Mouse (Mus musculus) gastrocnemius, adult 18-20 months (tissue): ENCODE measurements around the gene Prkab1. TPM values are rescaled to one million over a fixed set of nuclear protein-coding genes. Genes with fewer than 3 reads are reported as not detected.

ENCODE experiments used
- DNase-seq: peaks from one replicate; pipeline ENCODE4 v3.0.0; 2021; ENCODE audit warnings: low spot score
- long read RNA-seq, 2 experiments: library from polyadenylated mRNA; stranded (forward); transcript quantifications; one replicate each; pipeline ENCODE4 v2.0.0; 2021
- total RNA-seq, 2 experiments: library from RNA; stranded (reverse); gene quantifications; 2 replicates each; pipeline ENCODE4 v1.2.3; 2021

Prkab1 gene
- 10 to 100 TPM in 1 of 2 experiments, 1 to 10 TPM in 1; 9.4 to 10.6 TPM for total RNA-seq
- long read RNA-seq, experiment 1, transcript Prkab1-201 (7 exons, 2,089 nt), result major isoform, 8 of 14 reads
- long read RNA-seq, experiment 1, transcript Prkab1-202 (8 exons, 2,026 nt), result minor isoform, 6 of 14 reads
- long read RNA-seq, experiment 1, partial matches to known transcripts, result 0 of 14 reads
- long read RNA-seq, experiment 1, other reads (novel, unspliced or antisense), result 0 of 14 reads
- long read RNA-seq, experiment 2, transcript Prkab1-202 (8 exons, 2,026 nt), result major isoform, 7 of 15 reads
- long read RNA-seq, experiment 2, transcript Prkab1-201 (7 exons, 2,089 nt), result minor isoform, 6 of 15 reads
- long read RNA-seq, experiment 2, partial matches to known transcripts, result 0 of 15 reads
- long read RNA-seq, experiment 2, other reads (novel, unspliced or antisense), result 1 of 15 reads

DNA sequence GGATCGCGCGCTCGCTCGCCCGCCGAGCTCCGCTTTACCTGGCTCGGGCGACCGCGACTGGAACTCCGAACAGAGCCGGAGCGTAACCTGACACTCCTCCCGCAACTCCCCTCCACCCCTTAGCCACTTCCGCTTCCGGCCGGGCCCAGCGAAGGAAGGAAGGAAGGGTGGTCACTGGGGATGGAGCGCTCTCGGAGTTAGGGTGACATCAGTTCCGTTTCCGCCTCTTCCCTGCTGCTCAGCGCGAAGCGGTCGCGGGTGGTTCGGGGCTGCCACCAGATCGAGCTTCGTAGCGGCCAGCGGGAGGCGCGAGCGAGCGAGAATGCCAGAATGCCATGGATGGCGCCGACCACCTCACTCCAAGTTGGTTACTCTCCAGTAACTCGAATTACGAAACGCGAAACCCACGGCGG is at the start of gene Prkab1:
Gene Prkab1, minus strand, starts transcription at position 182 of the 413 bp plus-strand sequence.
- peak; percentile 94 for DNase-seq

DNA sequence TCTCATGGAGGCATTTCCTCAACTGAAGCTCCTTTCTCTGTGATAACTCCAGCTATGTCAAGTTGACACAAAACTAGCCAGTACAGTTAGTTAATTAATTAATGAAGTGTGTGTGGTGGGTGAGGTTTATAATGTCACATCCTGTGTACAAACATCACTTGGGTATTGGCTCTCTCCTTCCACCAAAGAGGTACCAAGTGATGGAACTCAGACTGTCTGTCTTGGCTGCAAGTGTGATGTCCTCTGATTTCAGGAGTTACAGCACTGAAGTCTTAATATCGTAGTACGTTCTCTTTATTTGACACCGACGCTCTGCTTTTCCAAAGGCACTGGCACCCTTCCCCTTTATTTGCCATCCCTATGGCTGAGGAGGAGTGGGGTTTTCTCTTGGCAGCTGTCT is 45.3 kb upstream of the Prkab1 start:
- DNase-seq, result no peak

DNA sequence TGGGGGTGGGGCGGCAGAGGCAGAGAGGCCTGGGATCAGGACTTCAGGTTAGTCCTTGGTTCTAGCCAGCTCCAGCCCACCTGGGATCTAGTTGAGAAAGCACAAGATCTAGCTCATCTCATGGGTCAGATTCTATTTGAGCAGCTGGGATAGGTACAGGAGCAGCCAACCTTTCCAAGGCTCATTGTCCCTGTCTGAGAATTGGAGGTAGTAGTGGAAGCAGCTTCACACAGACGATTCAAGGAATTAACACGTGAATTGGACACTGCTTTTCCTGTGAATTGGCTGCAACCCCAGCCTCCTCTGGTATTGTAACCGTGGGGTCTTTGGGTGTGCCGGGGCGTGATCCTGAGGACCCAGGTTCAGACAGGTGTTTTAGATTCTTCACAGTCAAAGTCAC is 28.5 kb upstream of the Prkab1 start:
- no peak for DNase-seq

DNA sequence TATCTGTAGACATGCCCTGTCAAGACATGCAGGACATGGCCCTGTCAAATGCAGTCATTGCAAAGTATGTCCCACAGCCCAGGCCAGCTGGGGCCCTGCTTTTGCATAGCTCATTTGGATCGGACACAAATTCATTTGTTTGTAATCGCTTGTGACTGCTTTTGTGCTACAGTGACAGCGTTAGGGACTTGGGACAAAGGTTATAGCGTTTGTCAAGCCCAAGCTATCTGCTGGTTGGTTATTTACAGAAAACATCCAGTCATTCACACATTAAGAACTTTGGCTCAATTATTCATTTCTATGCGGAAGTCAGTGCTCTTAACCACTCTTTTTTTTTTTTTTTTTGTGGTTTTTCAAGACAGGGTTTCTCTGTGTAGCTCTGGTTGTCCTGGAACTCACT is 27.9 kb upstream of the Prkab1 start:
- DNase-seq, result no peak

DNA sequence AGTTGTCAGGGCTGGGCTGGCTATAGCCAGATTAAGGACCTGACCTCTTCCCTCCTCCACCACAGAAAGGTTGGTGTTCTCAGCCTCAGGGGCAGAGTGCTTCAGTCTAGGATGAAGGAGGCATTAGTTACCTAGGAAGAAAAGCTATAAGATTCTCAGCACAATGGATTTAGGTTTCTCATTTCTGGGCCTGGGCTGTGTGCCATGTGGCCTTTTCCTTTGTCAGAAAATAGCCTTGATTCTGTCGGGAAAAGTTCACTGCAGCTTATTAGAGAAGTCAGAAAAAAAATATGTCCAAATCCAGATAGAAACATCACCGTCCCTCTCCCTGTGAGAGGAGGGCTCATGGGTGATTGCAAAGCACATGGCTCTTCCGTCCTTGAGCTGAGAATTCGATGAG is 25.5 kb upstream of the Prkab1 start:
- DNase-seq, result no peak

- peak; percentile 42 for DNase-seq
Observed at GRCm38 (mm10) chr5:116048321-116048720, 24.0 kb upstream of the Prkab1 start.

GRCm38 (mm10) chr5:116046246-116046645 is 21.9 kb upstream of the Prkab1 start:
- DNase-seq, result peak; percentile 57

- DNase-seq, result peak; percentile 66
Observed at GRCm38 (mm10) chr5:116045581-116045980, 21.3 kb upstream of the Prkab1 start.

- no peak for DNase-seq
Observed at GRCm38 (mm10) chr5:116042241-116042640, 17.9 kb upstream of the Prkab1 start.

DNA sequence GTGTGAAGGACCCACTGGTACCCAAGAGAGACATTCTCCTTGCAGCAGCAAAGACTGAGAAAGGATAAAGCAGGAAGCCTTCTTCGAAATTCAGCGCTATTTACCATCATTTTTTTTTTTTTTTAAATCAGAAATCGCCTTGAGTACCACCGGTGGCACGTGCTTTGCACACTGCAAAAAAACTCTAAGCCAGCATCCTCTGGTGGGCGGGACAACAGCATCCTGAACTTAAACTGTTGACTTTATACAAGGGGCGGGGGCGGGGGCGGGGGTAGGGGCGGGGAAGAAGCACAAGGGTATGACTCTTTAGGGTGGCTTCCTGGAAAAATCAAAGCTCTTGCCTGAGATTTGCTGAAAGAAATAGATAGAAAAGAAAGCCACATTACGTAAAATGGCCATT is 15.4 kb upstream of the Prkab1 start:
- no peak for DNase-seq

GRCm38 (mm10) chr5:116037731-116038130 is 13.4 kb upstream of the Prkab1 start:
- peak; percentile 35 for DNase-seq

- peak; percentile 84 for DNase-seq
Observed at GRCm38 (mm10) chr5:116036465-116036864, 12.2 kb upstream of the Prkab1 start.

DNA sequence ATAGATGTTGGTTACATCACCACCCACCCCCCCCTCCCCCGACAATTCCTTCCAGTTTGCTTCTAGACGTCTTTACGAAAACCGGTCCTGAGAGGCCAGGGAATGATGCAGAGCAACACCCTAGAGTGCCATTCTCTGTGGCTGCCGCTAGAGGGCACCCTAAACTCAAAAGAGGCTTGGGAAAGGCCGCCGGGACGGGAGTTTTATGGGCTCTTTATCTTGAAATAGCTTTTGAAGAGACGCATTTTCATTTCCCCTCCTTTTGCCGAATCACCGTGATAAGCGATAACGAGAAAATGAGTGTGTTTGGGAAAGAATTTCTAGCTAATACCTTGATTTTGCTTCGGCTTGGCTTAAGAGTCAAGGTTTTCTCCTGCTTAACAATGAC is 6.9 kb upstream of the Prkab1 start:
- DNase-seq, result peak; percentile 69

- no peak for DNase-seq
Observed at GRCm38 (mm10) chr5:116030566-116031189, 6.4 kb upstream of the Prkab1 start.

- no peak for DNase-seq
Observed at GRCm38 (mm10) chr5:116029071-116029470, 4.8 kb upstream of the Prkab1 start.

- no peak for DNase-seq
Observed at GRCm38 (mm10) chr5:116026561-116026960, 2.3 kb upstream of the Prkab1 start.

DNA sequence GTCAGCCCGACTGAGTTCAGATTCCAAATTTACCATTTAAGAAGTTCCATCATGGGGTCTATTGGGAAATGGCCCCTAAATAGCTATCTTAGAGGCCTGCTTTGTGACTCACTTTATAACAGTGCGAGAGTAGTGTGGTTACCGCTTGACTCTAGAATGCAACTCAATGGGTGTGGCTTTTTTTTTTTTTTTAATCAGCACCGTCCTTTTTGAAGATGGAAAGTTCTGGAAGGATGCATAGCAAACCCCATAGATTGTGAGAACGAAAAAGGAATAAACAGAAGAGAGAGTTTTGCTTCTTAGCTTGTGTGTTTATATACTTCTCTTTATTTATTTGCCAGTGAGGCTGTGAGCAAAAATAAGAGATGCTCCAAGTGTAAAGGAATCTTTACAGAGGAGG is 1.8 kb upstream of the Prkab1 start:
- DNase-seq, result no peak

- DNase-seq, result no peak
Observed at GRCm38 (mm10) chr5:116023821-116024284, 455 bp downstream of the Prkab1 start.

DNA sequence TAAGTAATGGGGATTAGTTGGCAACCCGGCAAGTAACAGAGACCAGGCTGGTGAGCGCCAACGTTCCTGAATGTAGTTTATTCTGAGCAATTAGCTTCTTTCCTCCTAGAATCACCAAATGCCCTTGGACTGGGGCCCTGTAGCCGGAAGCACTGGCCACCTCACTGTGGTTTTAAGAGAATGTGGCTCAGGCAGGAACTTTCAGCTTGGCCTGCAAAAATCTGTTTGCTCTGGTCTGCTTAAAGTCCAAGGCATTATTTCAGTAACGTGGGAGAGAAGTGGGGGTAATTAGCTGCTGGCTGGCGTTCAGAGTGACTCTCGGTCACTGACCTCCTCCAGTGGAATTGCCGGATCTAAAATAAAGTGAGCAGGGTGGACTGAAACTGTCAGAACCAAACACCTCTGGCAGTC is 1.1 kb downstream of the Prkab1 start:
- no peak for DNase-seq

- DNase-seq, result no peak
Observed at GRCm38 (mm10) chr5:116022658-116023200, 1.6 kb downstream of the Prkab1 start.

DNA sequence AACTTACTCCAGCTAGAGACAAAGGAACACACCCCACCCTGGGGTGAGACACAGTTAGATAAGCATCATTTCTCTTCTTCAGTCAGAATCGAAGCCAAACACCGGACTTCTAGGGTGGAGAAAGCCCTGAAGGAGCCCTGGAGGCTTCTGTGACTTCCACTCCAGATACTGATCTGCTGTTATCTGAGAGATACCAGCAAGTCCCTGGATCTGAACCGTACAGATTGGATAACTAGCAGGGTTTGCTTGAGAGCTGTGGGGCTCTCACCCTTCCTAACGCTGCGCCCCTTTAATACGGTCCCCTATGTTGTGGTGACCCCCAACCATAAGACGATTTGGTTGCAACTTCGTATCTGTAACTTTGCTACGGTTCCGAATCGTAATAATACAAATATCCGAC is 2.2 kb downstream of the Prkab1 start:
- no peak for DNase-seq

DNA sequence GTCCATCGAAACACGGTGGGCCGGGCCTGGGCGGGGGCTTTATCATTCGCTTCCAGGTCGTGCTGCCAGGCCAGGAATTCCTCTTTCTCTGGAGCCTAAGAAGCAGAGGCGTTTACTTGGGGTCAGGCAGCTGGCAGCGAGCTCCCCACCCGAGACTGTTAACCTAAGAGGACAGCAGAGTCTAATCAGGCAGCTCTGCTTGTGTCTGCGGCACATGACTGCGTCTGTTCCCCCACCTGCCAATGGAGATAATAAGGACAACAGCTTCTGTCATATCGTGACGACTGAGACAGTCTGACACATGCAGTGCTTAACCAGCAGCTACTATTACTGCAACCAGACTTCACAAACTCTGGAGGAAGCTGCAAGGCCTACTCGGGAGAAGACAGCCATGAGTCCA is 2.8 kb downstream of the Prkab1 start:
- no peak for DNase-seq

- no peak for DNase-seq
Observed at GRCm38 (mm10) chr5:116019371-116019770, 4.9 kb downstream of the Prkab1 start.
